Mouse (Mus musculus) liver, postnatal 0 days (tissue): ENCODE data around the gene Arl8a.

ENCODE experiments used
- CTCF ChIP-seq: sonication (generic); IDR thresholded peaks from 2 replicates; pipeline ENCODE4 v1.5.1; 2016; ENCODE audit warnings: antibody characterized with exemption, low read depth
- EP300 ChIP-seq: IDR thresholded peaks from 2 replicates; pipeline ENCODE4 v1.6.1; 2016; ENCODE audit warnings: antibody characterized with exemption, low read depth, mild to moderate bottlenecking

GRCm38 (mm10) chr1:135199014-135199819, 52.6 kb downstream of the Arl8a start:
- no peak for TF ChIP-seq CTCF
- TF ChIP-seq EP300: no peak
